Mouse (Mus musculus) hindbrain, embryonic 11.5 days (tissue): ENCODE measurements at regions not wholly inside any gene's neighbourhood (a gene's known extent, or its start where the extent isn't known, plus 50 kb on each side); places are given as distances from the start of the nearest gene placed in this dataset.

ENCODE experiments used
- ATAC-seq: fragments of 200-750 bp; cut with Nextera tagmentation; 2 replicates; pipeline ENCODE4 v1.8.0; 2017; ENCODE audit warnings: mild to moderate bottlenecking, moderate TSS enrichment, moderate library complexity; ENCODE audit not compliant: low FRiP score
- DNase-seq: peaks from one replicate; pipeline ENCODE4 v3.0.0-alpha.2; 2015; ENCODE audit warnings: low spot score
- H3K27ac ChIP-seq: fragments of 300-500 bp; sonication (generic); 2 replicates; pipeline ENCODE4 v1.5.1; 2014; ENCODE audit warnings: mild to moderate bottlenecking, low read depth, low read length
- H3K27me3 ChIP-seq: fragments of 300-500 bp; sonication (generic); 2 replicates; pipeline ENCODE4 v1.6.1; 2014; ENCODE audit warnings: mild to moderate bottlenecking, low read length, moderate library complexity, mixed read lengths; ENCODE audit not compliant: control insufficient read depth, insufficient read depth
- H3K36me3 ChIP-seq: fragments of 300-500 bp; sonication (generic); 2 replicates; pipeline ENCODE4 v1.6.1; 2014; ENCODE audit warnings: mild to moderate bottlenecking, low read length, moderate library complexity, mixed read lengths; ENCODE audit not compliant: control insufficient read depth, insufficient read depth
- H3K4me1 ChIP-seq: fragments of 300-500 bp; sonication (generic); replicated peaks from 2 replicates; pipeline ENCODE4 v1.6.1; 2014; ENCODE audit warnings: low read length, mixed read lengths; ENCODE audit not compliant: control insufficient read depth, insufficient read depth
- H3K4me2 ChIP-seq: fragments of 300-500 bp; sonication (generic); replicated peaks from 2 replicates; pipeline ENCODE4 v1.6.1; 2014; ENCODE audit warnings: mild to moderate bottlenecking, low read depth, low read length
- H3K4me3 ChIP-seq: fragments of 300-500 bp; sonication (generic); 2 replicates; pipeline ENCODE4 v1.5.1; 2014; ENCODE audit warnings: low read depth, low read length
- H3K9ac ChIP-seq: fragments of 300-500 bp; sonication (generic); 2 replicates; pipeline ENCODE4 v1.6.1; 2014; ENCODE audit warnings: low read depth, low read length
- H3K9me3 ChIP-seq: fragments of 300-500 bp; sonication (generic); 2 replicates; pipeline ENCODE4 v1.6.1; 2016; ENCODE audit warnings: low read length; ENCODE audit not compliant: control insufficient read depth
- WGBS: fragments of 180-500 bp; shearing (Covaris S2); extraction: QIAGEN DNeasy Blood & Tissue Kit; methylation state at CpG from one replicate; pipeline ENCODE4 v1.1.7; 2014; 5-methylcytosine and 5-hydroxymethylcytosine counted together

GRCm38 (mm10) chr3:157754826-157755225 lies 170.1 kb downstream of the Cth start:
- WGBS = 83% methylated on average over 4 of the region's 4 CpGs
- Histone ChIP-seq H3K36me3 (no peaks in the 10 kb centered on the region), H3K27me3 (no peaks in the 10 kb centered on the region), H3K9me3 (no peaks in the 10 kb centered on the region), H3K9ac (no peak overlapping the region), H3K27ac (no peak overlapping the region), H3K4me1 (no peaks in the 10 kb centered on the region), H3K4me2 (no peak overlapping the region), H3K4me3 (no peak overlapping the region)
- ATAC-seq = no peak
- DNase-seq = no peak

- 88% methylated on average over 3 of the region's 3 CpGs for WGBS
- Histone ChIP-seq H3K9me3 (no peaks in the 10 kb centered on the region), H3K27me3 (no peaks in the 10 kb centered on the region), H3K4me3 (no peak overlapping the region), H3K4me1 (no peaks in the 10 kb centered on the region), H3K27ac (no peak overlapping the region), H3K36me3 (no peaks in the 10 kb centered on the region), H3K9ac (no peak overlapping the region), H3K4me2 (no peak overlapping the region)
- DNase-seq (no peak), ATAC-seq (no peak)
These were observed 174.6 kb downstream of the Cth start for GRCm38 (mm10) chr3:157750266-157750665.

GRCm38 (mm10) chr3:157748395-157749037 lies 176.4 kb downstream of the Cth start:
- Histone ChIP-seq H3K4me2 (no peak overlapping the region), H3K4me1 (no peaks in the 10 kb centered on the region), H3K4me3 (no peak overlapping the region), H3K36me3 (no peaks in the 10 kb centered on the region), H3K27ac (no peak overlapping the region), H3K9ac (no peak overlapping the region), H3K27me3 (no peaks in the 10 kb centered on the region), H3K9me3 (no peaks in the 10 kb centered on the region)
- ATAC-seq (no peak), DNase-seq (no peak)
- 67% methylated on average over 3 of the region's 3 CpGs for WGBS

GRCm38 (mm10) chr3:157743000-157743399 lies 176.3 kb downstream of the Ptger3 start:
- Histone ChIP-seq H3K4me1 (no peaks in the 10 kb centered on the region), H3K4me2 (no peak overlapping the region), H3K4me3 (no peak overlapping the region), H3K9me3 (no peaks in the 10 kb centered on the region), H3K27ac (no peak overlapping the region), H3K27me3 (no peaks in the 10 kb centered on the region), H3K9ac (no peak overlapping the region), H3K36me3 (no peaks in the 10 kb centered on the region)
- 90% methylated on average over 1 of the region's 1 CpGs for WGBS
- DNase-seq (no peak), ATAC-seq (no peak)

- ATAC-seq (no peak), DNase-seq (no peak)
- H3K36me3 ChIP-seq = no peaks in the 10 kb centered on the region
- no peak overlapping the region for H3K27ac ChIP-seq
- no peak overlapping the region for H3K4me3 ChIP-seq
- WGBS = 89% methylated on average over 1 of the region's 1 CpGs
- H3K9me3 ChIP-seq = no peaks in the 10 kb centered on the region
- H3K9ac ChIP-seq = no peak overlapping the region
- H3K4me2 ChIP-seq = no peak overlapping the region
- no peaks in the 10 kb centered on the region for H3K4me1 ChIP-seq
- H3K27me3 ChIP-seq = no peaks in the 10 kb centered on the region
These were observed 173.1 kb downstream of the Ptger3 start for GRCm38 (mm10) chr3:157739628-157740294.

GRCm38 (mm10) chr3:157732136-157732940 lies 165.6 kb downstream of the Ptger3 start:
- no peak overlapping the region for H3K27ac ChIP-seq
- ATAC-seq = no peak
- H3K4me3 ChIP-seq = no peak overlapping the region
- no peaks in the 10 kb centered on the region for H3K9me3 ChIP-seq
- WGBS = 81% methylated on average over 4 of the region's 4 CpGs
- no peak overlapping the region for H3K9ac ChIP-seq
- no peaks in the 10 kb centered on the region for H3K27me3 ChIP-seq
- no peaks in the 10 kb centered on the region for H3K4me1 ChIP-seq
- DNase-seq = no peak
- no peaks in the 10 kb centered on the region for H3K36me3 ChIP-seq
- H3K4me2 ChIP-seq = no peak overlapping the region

GRCm38 (mm10) chr3:157729711-157730367 lies 163.1 kb downstream of the Ptger3 start:
- Histone ChIP-seq H3K27ac (no peak overlapping the region), H3K36me3 (no peaks in the 10 kb centered on the region), H3K4me1 (no peaks in the 10 kb centered on the region), H3K4me3 (no peak overlapping the region), H3K9ac (no peak overlapping the region), H3K27me3 (no peaks in the 10 kb centered on the region), H3K4me2 (no peak overlapping the region), H3K9me3 (no peaks in the 10 kb centered on the region)
- 7% methylated on average over 1 of the region's 1 CpGs for WGBS
- ATAC-seq = peak; percentile 41
- no peak for DNase-seq

- Histone ChIP-seq H3K4me3 (no peak overlapping the region), H3K4me1 (no peaks in the 10 kb centered on the region), H3K36me3 (no peaks in the 10 kb centered on the region), H3K4me2 (no peak overlapping the region), H3K9ac (no peak overlapping the region), H3K9me3 (no peaks in the 10 kb centered on the region), H3K27me3 (no peaks in the 10 kb centered on the region), H3K27ac (no peak overlapping the region)
- WGBS = 74% methylated on average over 1 of the region's 1 CpGs
- ATAC-seq (no peak), DNase-seq (no peak)
These were observed 157.8 kb downstream of the Ptger3 start for GRCm38 (mm10) chr3:157724542-157724941.
